Mouse (Mus musculus) MEL (cell line): ENCODE data around the gene Agbl1. TPM values are rescaled to one million over a fixed set of nuclear protein-coding genes. Genes with fewer than 3 reads are reported as not detected.

Source experiments
- DNase-seq: peaks from one replicate; pipeline ENCODE4 v3.0.0; 2011; ENCODE audit warnings: low read depth, low spot score
- H3K27ac ChIP-seq: 2 replicates; pipeline ENCODE4 v1.5.1; 2012; ENCODE audit warnings: low read depth, mild to moderate bottlenecking, control low read depth, low read length, moderate library complexity; ENCODE audit not compliant: control insufficient read depth
- H3K27me3 ChIP-seq, 2 experiments: fragments of 150-350 bp in 1 of 2; sonication (generic) in 1 of 2; 2 replicates each; pipeline ENCODE4 v1.6.1; 2012; ENCODE audit warnings: low read length in 2 of 2, mild to moderate bottlenecking in 2 of 2, improper control_type of control experiment in 1 of 2, moderate library complexity in 1 of 2; ENCODE audit not compliant: insufficient read depth in 2 of 2, control insufficient read depth in 1 of 2
- H3K36me3 ChIP-seq, 2 experiments: 2 replicates each; pipeline ENCODE4 v1.6.1; 2012 to 2014; ENCODE audit warnings: low read length in 2 of 2, improper control_type of control experiment in 1 of 2, inconsistent platforms in 1 of 2, mild to moderate bottlenecking in 1 of 2; ENCODE audit not compliant: insufficient read depth in 2 of 2, control insufficient read depth in 1 of 2
- H3K4me1 ChIP-seq, 2 experiments: fragments of 150-350 bp in 1 of 2; sonication (generic) in 1 of 2; 2 replicates each; pipeline ENCODE4 v1.6.1; 2012; ENCODE audit warnings: low read length in 2 of 2, improper control_type of control experiment in 1 of 2, mild to moderate bottlenecking in 1 of 2; ENCODE audit not compliant: insufficient read depth in 2 of 2, control insufficient read depth in 1 of 2
- H3K4me3 ChIP-seq, 2 experiments: fragments of 150-350 bp in 1 of 2; sonication (generic) in 1 of 2; 2 replicates each; pipeline ENCODE4 v1.5.1; 2012; ENCODE audit warnings: low read depth in 2 of 2, low read length in 2 of 2, mild to moderate bottlenecking in 2 of 2, moderate library complexity in 2 of 2, control low read depth in 1 of 2, improper control_type of control experiment in 1 of 2; ENCODE audit not compliant: control insufficient read depth in 1 of 2, insufficient read depth in 1 of 2
- H3K79me2 ChIP-seq: 2 replicates; pipeline ENCODE4 v1.6.1; 2012; ENCODE audit warnings: mild to moderate bottlenecking, low read length, moderate library complexity; ENCODE audit not compliant: control insufficient read depth, poor library complexity, insufficient read depth
- H3K9ac ChIP-seq: 2 replicates; pipeline ENCODE4 v1.6.1; 2012; ENCODE audit warnings: low read depth, mild to moderate bottlenecking, control low read depth, low read length, moderate library complexity; ENCODE audit not compliant: control insufficient read depth, poor library complexity, severe bottlenecking
- H3K9me3 ChIP-seq: fragments of 150-350 bp; sonication (generic); replicated peaks from 2 replicates; pipeline ENCODE4 v1.6.1; 2012; ENCODE audit warnings: mild to moderate bottlenecking, low read length, improper control_type of control experiment, moderate library complexity; ENCODE audit not compliant: insufficient read depth
- ELF1 ChIP-seq: IDR thresholded peaks from 2 replicates; pipeline ENCODE4 v1.6.1; 2014; ENCODE audit warnings: low read depth, mild to moderate bottlenecking, inconsistent platforms, low read length, improper control_type of control experiment, moderate library complexity
- ETS1 ChIP-seq: IDR thresholded peaks from 2 replicates; pipeline ENCODE4 v1.6.1; 2012; ENCODE audit warnings: low read depth, mild to moderate bottlenecking, inconsistent platforms, low read length, improper control_type of control experiment, moderate library complexity
- HCFC1 ChIP-seq: IDR thresholded peaks from 2 replicates; pipeline ENCODE4 v1.6.1; 2012; ENCODE audit warnings: low read depth, mild to moderate bottlenecking, inconsistent platforms, low read length, improper control_type of control experiment, moderate library complexity
- KAT2A ChIP-seq: conservative IDR thresholded peaks from 2 replicates; pipeline ENCODE4 v1.6.1; 2012; ENCODE audit warnings: low read depth, low read length, improper control_type of control experiment, inconsistent platforms
- MAFK ChIP-seq: IDR thresholded peaks from 2 replicates; pipeline ENCODE4 v1.6.1; 2011; ENCODE audit warnings: low read depth, mild to moderate bottlenecking, low read length, improper control_type of control experiment, borderline replicate concordance
- MAX ChIP-seq: IDR thresholded peaks from 2 replicates; pipeline ENCODE4 v1.6.1; 2011; ENCODE audit warnings: low read length, improper control_type of control experiment
- MAZ ChIP-seq: IDR thresholded peaks from 2 replicates; pipeline ENCODE4 v1.6.1; 2012; ENCODE audit warnings: low read depth, mild to moderate bottlenecking, inconsistent platforms, low read length, improper control_type of control experiment
- MXI1 ChIP-seq: IDR thresholded peaks from 2 replicates; pipeline ENCODE4 v1.6.1; 2011; ENCODE audit warnings: mild to moderate bottlenecking, low read depth, low read length, improper control_type of control experiment
- MYB ChIP-seq: IDR thresholded peaks from 2 replicates; pipeline ENCODE4 v1.6.1; 2011; ENCODE audit warnings: mild to moderate bottlenecking, low read depth, low read length, improper control_type of control experiment
- MYC ChIP-seq: IDR thresholded peaks from 2 replicates; pipeline ENCODE4 v1.6.1; 2011; ENCODE audit warnings: low read depth, mild to moderate bottlenecking, low read length, improper control_type of control experiment, moderate library complexity
- NELFE ChIP-seq: IDR thresholded peaks from 2 replicates; pipeline ENCODE4 v1.6.1; 2011; ENCODE audit warnings: low read depth, low read length, improper control_type of control experiment
- POLR2A ChIP-seq, 2 experiments: IDR thresholded peaks; 2 replicates each; pipeline ENCODE4 v1.6.1; 2011 to 2012; ENCODE audit warnings: low read length in 2 of 2, mild to moderate bottlenecking in 2 of 2, control low read depth in 1 of 2, improper control_type of control experiment in 1 of 2, low read depth in 1 of 2, moderate library complexity in 1 of 2; ENCODE audit not compliant: control insufficient read depth in 1 of 2, insufficient read depth in 1 of 2, poor library complexity in 1 of 2
- POLR2AphosphoS2 ChIP-seq: IDR thresholded peaks from 2 replicates; pipeline ENCODE4 v1.6.1; 2011; ENCODE audit warnings: low read length, improper control_type of control experiment
- POLR2AphosphoS5 ChIP-seq: IDR thresholded peaks from 2 replicates; pipeline ENCODE4 v1.6.1; 2012; ENCODE audit warnings: low read depth, borderline replicate concordance, mild to moderate bottlenecking, inconsistent platforms, low read length, moderate library complexity, mixed read lengths
- RAD21 ChIP-seq: IDR thresholded peaks from 2 replicates; pipeline ENCODE4 v1.6.1; 2011; ENCODE audit warnings: mild to moderate bottlenecking, low read depth, low read length, improper control_type of control experiment
- SIN3A ChIP-seq: IDR thresholded peaks from 2 replicates; pipeline ENCODE4 v1.6.1; 2012; ENCODE audit warnings: low read length, improper control_type of control experiment, inconsistent platforms
- SMC3 ChIP-seq: IDR thresholded peaks from 2 replicates; pipeline ENCODE4 v1.6.1; 2011; ENCODE audit warnings: low read depth, low read length, improper control_type of control experiment
- TBP ChIP-seq: IDR thresholded peaks from 2 replicates; pipeline ENCODE4 v1.8.0; 2011; ENCODE audit warnings: low read depth, low read length, improper control_type of control experiment
- TCF12 ChIP-seq: IDR thresholded peaks from 2 replicates; pipeline ENCODE4 v1.6.1; 2014; ENCODE audit warnings: low read depth, mild to moderate bottlenecking, inconsistent platforms, low read length, improper control_type of control experiment, moderate library complexity
- UBTF ChIP-seq: IDR thresholded peaks from 2 replicates; pipeline ENCODE4 v1.6.1; 2012; ENCODE audit warnings: low read depth, mild to moderate bottlenecking, inconsistent platforms, low read length, improper control_type of control experiment, moderate library complexity, borderline replicate concordance; ENCODE audit not compliant: insufficient read depth
- USF1 ChIP-seq: IDR thresholded peaks from 2 replicates; pipeline ENCODE4 v1.6.1; 2014; ENCODE audit warnings: low read depth, mild to moderate bottlenecking, inconsistent platforms, low read length, improper control_type of control experiment, moderate library complexity
- ZC3H11A ChIP-seq: IDR thresholded peaks from 2 replicates; pipeline ENCODE4 v1.6.1; 2012; ENCODE audit warnings: low read depth, mild to moderate bottlenecking, inconsistent platforms, low read length, improper control_type of control experiment
- ZKSCAN1 ChIP-seq: IDR thresholded peaks from 2 replicates; pipeline ENCODE4 v1.6.1; 2012; ENCODE audit warnings: low read depth, mild to moderate bottlenecking, inconsistent platforms, low read length, improper control_type of control experiment, moderate library complexity
- ZMIZ1 ChIP-seq: IDR thresholded peaks from 2 replicates; pipeline ENCODE4 v1.6.1; 2012; ENCODE audit warnings: low read depth, mild to moderate bottlenecking, inconsistent platforms, low read length, improper control_type of control experiment, moderate library complexity
- ZNF384 ChIP-seq: IDR thresholded peaks from 2 replicates; pipeline ENCODE4 v1.6.1; 2012; ENCODE audit warnings: low read depth, mild to moderate bottlenecking, inconsistent platforms, low read length, improper control_type of control experiment
- polyA plus RNA-seq, 2 experiments: library from polyadenylated mRNA; stranded (reverse) in 1 of 2; unstranded in 1 of 2; fragments of >175 nt in 1 of 2; fragments of >200 nt in 1 of 2; gene quantifications; 2 replicates each; pipeline versions ENCODE4 v1.2.1 to v1.2.4; 2012; ENCODE audit warnings: low replicate concordance in 2 of 2, low read depth in 1 of 2; ENCODE audit not compliant: insufficient read length in 2 of 2, insufficient read depth in 1 of 2, missing spikeins in 1 of 2
- total RNA-seq: library from RNA; depleted of rRNA; stranded (reverse); fragments of 300-350 nt; gene quantifications from 2 replicates; pipeline ENCODE4 v1.2.3, GENCODE M21; 2012

Agbl1 gene
- total and polyA plus RNA-seq, 3 experiments: not detected

DNA sequence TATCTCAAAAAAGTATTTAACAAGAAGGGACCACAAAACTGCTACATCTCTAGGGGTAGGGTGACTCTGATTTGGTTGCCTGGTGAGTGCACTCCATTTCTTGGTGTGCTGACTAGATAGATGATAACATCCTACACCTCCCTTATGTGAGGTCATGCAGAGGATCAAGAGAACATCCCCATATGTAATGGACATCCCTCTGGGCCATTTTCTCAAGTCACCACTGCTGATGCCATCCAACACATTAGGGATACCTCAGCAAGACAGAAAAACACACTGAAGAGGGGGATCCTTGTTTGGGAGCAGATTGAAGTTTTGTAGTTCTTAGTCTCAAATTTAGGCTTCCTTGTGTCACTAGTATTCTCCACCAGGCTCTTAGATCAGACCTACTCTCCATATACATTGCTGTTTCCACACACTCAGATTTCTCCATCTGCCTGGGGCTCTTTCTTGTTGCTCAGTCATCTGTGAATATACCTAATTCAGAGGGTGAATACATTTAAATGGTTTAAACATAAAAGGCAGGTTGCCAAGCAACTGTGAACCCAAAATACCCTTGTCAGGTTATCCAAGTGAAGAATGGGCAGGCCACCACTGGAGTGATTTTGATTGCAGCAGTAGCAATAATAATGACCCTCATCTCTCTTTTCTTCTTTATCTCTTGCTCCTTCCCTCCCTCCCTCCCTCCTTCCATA lies 331.0 kb downstream of the Agbl1 start:
- H3K4me1 ChIP-seq: no peaks in the 10 kb centered on the region
- no peaks in the 10 kb centered on the region for H3K36me3 ChIP-seq
- DNase-seq: no peak
- H3K79me2 ChIP-seq: no peaks in the 10 kb centered on the region
- no peak overlapping the region for H3K27ac ChIP-seq
- no peak for TF ChIP-seq ZKSCAN1
- no peak overlapping the region for H3K9ac ChIP-seq
- no peaks in the 10 kb centered on the region for H3K27me3 ChIP-seq
- H3K9me3 ChIP-seq: no peaks in the 10 kb centered on the region
- H3K4me3 ChIP-seq: no peak overlapping the region

DNA sequence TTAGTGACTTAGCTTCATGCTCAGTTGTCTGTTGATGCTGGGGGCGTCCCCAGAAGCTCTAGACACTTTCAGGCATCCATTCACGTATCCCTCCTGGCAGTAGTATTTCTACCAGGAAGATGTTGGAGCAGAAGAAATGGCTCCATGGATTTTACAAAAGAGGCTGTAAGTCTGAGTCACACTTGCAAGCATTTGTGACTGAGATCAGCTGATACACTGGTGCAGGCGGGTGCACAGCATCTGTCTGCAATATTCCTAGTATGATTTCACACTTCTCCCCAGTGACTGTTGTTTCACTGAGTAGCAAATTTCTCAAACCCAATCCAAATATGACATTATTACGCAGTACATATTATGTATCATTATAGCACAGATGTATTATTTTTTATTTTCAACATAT lies 332.8 kb downstream of the Agbl1 start:
- Histone ChIP-seq H3K9ac (no peak overlapping the region), H3K79me2 (no peaks in the 10 kb centered on the region), H3K36me3 (no peaks in the 10 kb centered on the region)
- TF ChIP-seq MAX (no peak), POLR2A (IDR thresholded peaks at IDR 0.05; ENCODE audit: control insufficient read depth in 1 of 2, insufficient read depth in 1 of 2, low read depth in 1 of 2, low read length in 2 of 2, poor library complexity in 1 of 2) (no peak), TBP (no peak), NELFE (no peak), ETS1 (no peak), USF1 (no peak), ZMIZ1 (no peak), MAZ (no peak), MAFK (no peak), RAD21 (no peak), MYC (no peak), SIN3A (no peak)
- TF ChIP-seq, all 39 proteins: peak for 0
- Histone ChIP-seq H3K9me3 (no peaks in the 10 kb centered on the region), H3K27ac (no peak overlapping the region), H3K4me3 (no peak overlapping the region), H3K27me3 (no peaks in the 10 kb centered on the region), H3K4me1 (no peaks in the 10 kb centered on the region)
- no peak for DNase-seq

DNA sequence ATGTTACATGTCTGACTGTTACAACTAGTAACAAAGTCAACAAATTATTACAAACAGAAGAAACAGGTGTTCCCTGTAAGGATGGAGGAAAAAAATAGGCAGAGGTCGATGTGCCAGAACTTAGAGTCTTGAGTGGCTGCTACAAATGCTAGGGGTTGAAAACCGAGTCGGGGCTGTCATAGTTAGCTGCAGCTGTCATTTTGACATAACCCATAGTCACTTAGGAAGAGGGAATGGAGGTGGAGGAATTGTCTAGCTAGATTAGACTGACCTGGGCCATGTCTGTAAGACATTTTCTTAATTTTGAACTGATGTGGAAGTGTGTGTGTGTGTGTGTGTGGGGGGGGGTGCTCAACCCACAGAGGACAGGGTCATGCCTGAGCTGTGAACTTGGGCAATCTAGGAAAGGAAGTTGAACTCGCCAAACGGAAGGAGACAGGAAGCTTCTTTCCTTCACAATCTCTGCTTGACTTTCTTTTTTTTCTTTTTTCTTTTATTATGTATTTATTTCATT lies 364.9 kb downstream of the Agbl1 start:
- Histone ChIP-seq H3K9me3 (no peaks in the 10 kb centered on the region), H3K4me3 (no peak overlapping the region), H3K27me3 (no peaks in the 10 kb centered on the region), H3K27ac (no peak overlapping the region), H3K36me3 (no peaks in the 10 kb centered on the region), H3K4me1 (no peaks in the 10 kb centered on the region), H3K79me2 (no peaks in the 10 kb centered on the region), H3K9ac (no peak overlapping the region)
- TF ChIP-seq ZNF384: no peak
- TF ChIP-seq MXI1: no peak
- TF ChIP-seq HCFC1: no peak
- no peak for TF ChIP-seq UBTF
- TF ChIP-seq TBP: no peak
- TF ChIP-seq ZC3H11A: no peak
- no peak for TF ChIP-seq ETS1
- TF ChIP-seq MYB: no peak
- no peak for TF ChIP-seq POLR2A (IDR thresholded peaks at IDR 0.05; ENCODE audit: control insufficient read depth in 1 of 2, insufficient read depth in 1 of 2, low read depth in 1 of 2, low read length in 2 of 2, poor library complexity in 1 of 2)
- TF ChIP-seq SIN3A: no peak
- TF ChIP-seq RAD21: no peak
- TF ChIP-seq USF1: no peak
- TF ChIP-seq KAT2A: no peak
- TF ChIP-seq TCF12: no peak
- TF ChIP-seq POLR2AphosphoS5: no peak
- TF ChIP-seq SMC3: no peak
- no peak for TF ChIP-seq POLR2AphosphoS2
- TF ChIP-seq ELF1: no peak
- no peak for TF ChIP-seq ZKSCAN1
- DNase-seq: no peak
